Mouse (Mus musculus) effector memory CD4-positive, alpha-beta T cell, adult 7 months (primary cell): ENCODE data around the gene Ngf. TPM values are rescaled to one million over a fixed set of nuclear protein-coding genes. Genes with fewer than 3 reads are reported as not detected.

Experiments used
- polyA plus RNA-seq: library from polyadenylated mRNA; unstranded; fragments of 100-300 nt; shearing (Covaris generic); gene quantifications from one replicate; pipeline ENCODE4 v1.2.1, GENCODE M21; 2017

Ngf gene
- not detected for polyA plus RNA-seq

DNA sequence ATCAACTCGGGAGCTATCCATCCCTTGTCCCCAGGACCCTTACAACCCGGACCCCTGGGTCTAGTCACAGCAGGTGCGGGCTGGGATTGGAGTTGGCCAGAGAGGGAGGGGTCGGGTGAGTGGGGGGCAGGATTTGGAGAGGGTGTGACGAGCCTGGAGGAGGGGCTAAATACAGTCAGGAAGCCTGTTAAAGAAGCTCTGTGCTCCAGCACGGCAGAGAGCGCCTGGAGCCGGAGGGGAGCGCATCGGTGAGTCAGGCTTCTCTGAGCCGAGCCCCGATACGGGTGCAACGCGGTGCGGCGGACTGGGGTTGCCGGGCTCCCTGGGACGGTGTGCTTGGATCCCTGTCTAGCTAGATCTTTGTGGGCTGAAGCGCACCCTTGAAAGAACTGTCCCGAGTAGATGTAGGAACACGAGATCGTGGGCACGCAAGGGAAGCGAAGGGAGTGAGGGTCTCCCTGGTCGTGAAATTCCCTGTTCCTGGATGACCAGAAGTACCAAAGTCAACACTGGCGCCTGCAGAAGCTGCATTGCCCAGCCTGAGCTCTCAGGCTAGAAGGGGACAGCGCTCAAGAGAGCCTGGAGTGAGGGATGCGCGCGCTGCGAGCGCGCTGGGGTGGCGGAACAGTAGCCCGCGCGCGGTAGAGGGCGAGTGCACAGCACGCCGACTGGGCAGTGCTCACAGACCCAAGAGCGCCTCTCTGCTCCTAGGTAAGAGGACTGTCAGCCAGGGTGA is at the start of gene Ngf:
Gene Ngf, plus strand, starts transcription at position 207 of the 736 bp plus-strand sequence.

